Mouse (Mus musculus) embryonic facial prominence, embryonic 15.5 days (tissue): ENCODE results near the gene Spo11. TPM values are rescaled to one million over a fixed set of nuclear protein-coding genes. Genes with fewer than 3 reads are reported as not detected.

ENCODE experiments used
- ATAC-seq: fragments of 200-750 bp; cut with Nextera tagmentation; 2 replicates; pipeline ENCODE4 v1.8.0; 2017; ENCODE audit warnings: low read depth, moderate TSS enrichment; ENCODE audit not compliant: insufficient number of reproducible peaks, low FRiP score, low TSS enrichment
- H3K27ac ChIP-seq: fragments of 300-500 bp; sonication (generic); replicated peaks from 2 replicates; pipeline ENCODE4 v1.5.1; 2015; ENCODE audit warnings: mild to moderate bottlenecking, inconsistent platforms
- H3K27me3 ChIP-seq: fragments of 300-500 bp; sonication (generic); 2 replicates; pipeline ENCODE4 v1.6.1; 2015; ENCODE audit warnings: inconsistent platforms
- H3K36me3 ChIP-seq: fragments of 300-500 bp; sonication (generic); 2 replicates; pipeline ENCODE4 v1.6.1; 2015; ENCODE audit warnings: mild to moderate bottlenecking, inconsistent platforms
- H3K4me1 ChIP-seq: fragments of 300-500 bp; sonication (generic); 2 replicates; pipeline ENCODE4 v1.6.1; 2015; ENCODE audit warnings: inconsistent platforms
- H3K4me2 ChIP-seq: fragments of 300-500 bp; sonication (generic); replicated peaks from 2 replicates; pipeline ENCODE4 v1.6.1; 2015; ENCODE audit warnings: mild to moderate bottlenecking, inconsistent platforms
- H3K4me3 ChIP-seq: fragments of 300-500 bp; sonication (generic); replicated peaks from 2 replicates; pipeline ENCODE4 v1.5.1; 2015; ENCODE audit warnings: mild to moderate bottlenecking, inconsistent platforms
- H3K9ac ChIP-seq: fragments of 300-500 bp; sonication (generic); 2 replicates; pipeline ENCODE4 v1.6.1; 2015; ENCODE audit warnings: inconsistent platforms
- H3K9me3 ChIP-seq: fragments of 300-500 bp; sonication (generic); replicated peaks from 2 replicates; pipeline ENCODE4 v1.6.1; 2016; ENCODE audit warnings: inconsistent platforms
- WGBS: fragments of 180-500 bp; shearing (Covaris S2); methylation state at CpG from one replicate; pipeline ENCODE4 v1.1.7; 2015; 5-methylcytosine and 5-hydroxymethylcytosine counted together
- polyA plus RNA-seq: library from polyadenylated mRNA; unstranded; fragments of >200 nt; fragmentation: Nextera tagmentation; extraction: Ambion mirVana; gene quantifications from 2 replicates; pipeline ENCODE4 v1.2.1, GENCODE M21; 2015

Spo11 gene
- polyA plus RNA-seq = 4.3 and 6.5 TPM in 2 replicates

DNA sequence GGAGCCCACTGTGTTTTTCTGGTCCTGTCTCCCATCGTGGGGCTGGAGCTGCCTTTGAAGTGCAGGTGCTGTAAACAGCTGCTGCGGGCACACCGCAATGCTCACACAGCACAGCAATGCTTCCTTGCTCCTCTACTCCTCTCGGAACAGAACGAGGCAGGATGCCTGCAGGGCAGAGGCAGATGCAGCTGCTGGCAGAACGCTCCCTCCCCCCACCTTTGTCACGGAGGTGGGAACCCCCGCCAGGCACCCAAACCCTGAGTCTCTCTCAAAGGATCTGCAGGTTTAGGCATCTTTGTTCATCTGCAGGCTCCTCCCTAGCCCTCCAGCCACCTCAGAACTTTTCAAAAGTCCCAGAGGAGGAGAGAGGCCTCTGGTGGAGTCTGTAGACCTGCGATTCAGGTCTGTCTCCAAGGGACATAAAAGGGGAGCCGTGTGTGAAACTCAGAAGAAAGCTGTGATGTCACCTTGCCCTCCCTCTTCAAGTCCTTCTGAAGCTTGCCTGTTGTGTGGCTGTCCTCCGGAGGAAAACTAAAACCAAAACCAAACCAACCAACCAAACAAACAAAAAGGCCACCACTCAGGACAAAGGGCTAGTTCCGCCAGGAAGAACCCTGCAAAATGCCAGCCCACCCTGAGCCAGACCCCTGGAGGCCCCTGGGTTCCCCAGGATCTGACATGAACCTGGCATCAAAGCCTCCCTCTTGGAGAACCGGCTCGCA lies at the start of gene Spo11:
Spo11 (plus strand) TSS at position 292 of the 722 bp plus-strand sequence.
- Histone ChIP-seq H3K9me3 (no peaks in the 10 kb centered on the region), H3K9ac (no peak within 1 kb of the TSS), H3K36me3 (no peaks in the 10 kb centered on the region), H3K27ac (peak within 1 kb of the TSS; percentile 71), H3K27me3 (no peaks in the 10 kb centered on the region), H3K4me3 (peak within 1 kb of the TSS; percentile 8; the same call in 1 of the 2 replicates), H3K4me2 (peak within 1 kb of the TSS; percentile 40), H3K4me1 (peaks cover 27% of the 10 kb centered on the region)
- 0 out of 2 replicates have a peak, but pooled peaks have one; percentile 36 for ATAC-seq
- WGBS = 14% methylated on average over 14 of the region's 14 CpGs

GRCm38 (mm10) chr2:172929905-172930436 lies 47.5 kb upstream of the Spo11 start:
- H3K36me3 ChIP-seq = no peaks in the 10 kb centered on the region
- no peaks in the 10 kb centered on the region for H3K27me3 ChIP-seq
- no peak overlapping the region for H3K4me2 ChIP-seq
- peaks cover 75% of the 10 kb centered on the region for H3K4me1 ChIP-seq
- no peak overlapping the region for H3K4me3 ChIP-seq
- H3K9ac ChIP-seq = no peak overlapping the region
- H3K27ac ChIP-seq = no peak overlapping the region
- no peaks in the 10 kb centered on the region for H3K9me3 ChIP-seq
- ATAC-seq = no peak
- 71% methylated on average over 14 of the region's 14 CpGs for WGBS

DNA sequence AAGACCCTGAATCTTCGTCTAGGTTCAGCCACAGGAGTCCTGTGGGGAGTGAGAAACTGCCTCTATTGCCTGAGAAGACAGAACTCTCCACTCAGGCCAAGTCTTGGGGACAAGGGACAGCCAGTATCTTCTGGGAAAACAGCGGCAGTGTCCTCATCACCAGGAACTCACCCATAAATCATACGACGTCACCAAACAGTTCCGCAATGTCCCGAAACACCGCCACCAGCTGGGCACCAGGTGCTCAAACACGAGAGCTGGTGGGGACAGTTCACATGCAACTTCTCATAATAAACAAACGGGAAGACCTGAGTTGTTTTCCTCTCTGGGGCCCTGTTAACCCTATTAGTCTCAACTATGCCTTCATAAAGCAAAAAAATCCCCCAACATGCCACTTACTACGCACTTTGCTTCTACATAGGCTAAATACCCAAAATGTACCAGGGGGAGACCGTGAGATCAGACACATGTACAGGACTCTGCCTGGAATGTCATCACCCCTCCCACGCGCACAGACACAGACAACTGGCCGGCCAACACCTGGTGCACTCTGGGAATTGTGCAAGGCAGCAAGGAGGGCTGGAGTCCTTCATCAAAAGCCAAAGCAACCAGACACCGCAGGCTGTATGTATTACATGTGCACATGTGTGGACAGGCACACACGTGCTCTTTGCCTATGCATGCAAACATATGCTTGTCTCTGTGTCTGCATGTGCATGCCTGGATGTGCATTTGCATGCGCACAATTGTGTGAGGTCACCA lies 46.2 kb upstream of the Spo11 start:
- ATAC-seq = no peak
- Histone ChIP-seq H3K36me3 (no peaks in the 10 kb centered on the region), H3K27me3 (no peaks in the 10 kb centered on the region), H3K4me2 (no peak overlapping the region; the same call in 1 of the 2 replicates), H3K27ac (peak overlapping the region; percentile 48), H3K4me1 (peaks cover 82% of the 10 kb centered on the region), H3K4me3 (no peak overlapping the region), H3K9ac (no peak overlapping the region), H3K9me3 (no peaks in the 10 kb centered on the region)
- 55% methylated on average over 17 of the region's 17 CpGs for WGBS

GRCm38 (mm10) chr2:172933631-172934419 lies 43.7 kb upstream of the Spo11 start:
- Histone ChIP-seq H3K4me3 (peak overlapping the region; percentile 25), H3K27me3 (no peaks in the 10 kb centered on the region), H3K36me3 (no peaks in the 10 kb centered on the region), H3K4me1 (peaks cover 90% of the 10 kb centered on the region), H3K9ac (no peak overlapping the region), H3K27ac (peak overlapping the region; percentile 89), H3K9me3 (no peaks in the 10 kb centered on the region), H3K4me2 (peak overlapping the region; percentile 47)
- WGBS = 1% methylated on average over 34 of the region's 34 CpGs
- peak; percentile 83 for ATAC-seq

GRCm38 (mm10) chr2:172934420-172934788 lies 43.1 kb upstream of the Spo11 start:
- H3K4me1 ChIP-seq = peaks cover 90% of the 10 kb centered on the region
- H3K27me3 ChIP-seq = no peaks in the 10 kb centered on the region
- ATAC-seq = peak; percentile 48
- H3K9me3 ChIP-seq = no peaks in the 10 kb centered on the region
- no peak overlapping the region for H3K9ac ChIP-seq
- peak overlapping the region; percentile 47 for H3K4me2 ChIP-seq
- 2% methylated on average over 8 of the region's 8 CpGs for WGBS
- H3K36me3 ChIP-seq = no peaks in the 10 kb centered on the region
- peak overlapping the region; percentile 25 for H3K4me3 ChIP-seq
- peak overlapping the region; percentile 89 for H3K27ac ChIP-seq

- WGBS = 9% methylated on average over 30 of the region's 30 CpGs
- H3K27ac ChIP-seq = peak overlapping the region; percentile 89
- 0 out of 2 replicates have a peak, but pooled peaks cover 5% of the 10 kb centered on the region for H3K27me3 ChIP-seq
- H3K4me3 ChIP-seq = peak overlapping the region; percentile 25
- no peaks in the 10 kb centered on the region for H3K9me3 ChIP-seq
- peak overlapping the region; percentile 19; the same call in 1 of the 2 replicates for H3K9ac ChIP-seq
- H3K4me1 ChIP-seq = peaks cover 94% of the 10 kb centered on the region
- H3K4me2 ChIP-seq = peak overlapping the region; percentile 47
- ATAC-seq = no peak
- H3K36me3 ChIP-seq = no peaks in the 10 kb centered on the region
Observed at GRCm38 (mm10) chr2:172934891-172935740, 42.4 kb upstream of the Spo11 start.

DNA sequence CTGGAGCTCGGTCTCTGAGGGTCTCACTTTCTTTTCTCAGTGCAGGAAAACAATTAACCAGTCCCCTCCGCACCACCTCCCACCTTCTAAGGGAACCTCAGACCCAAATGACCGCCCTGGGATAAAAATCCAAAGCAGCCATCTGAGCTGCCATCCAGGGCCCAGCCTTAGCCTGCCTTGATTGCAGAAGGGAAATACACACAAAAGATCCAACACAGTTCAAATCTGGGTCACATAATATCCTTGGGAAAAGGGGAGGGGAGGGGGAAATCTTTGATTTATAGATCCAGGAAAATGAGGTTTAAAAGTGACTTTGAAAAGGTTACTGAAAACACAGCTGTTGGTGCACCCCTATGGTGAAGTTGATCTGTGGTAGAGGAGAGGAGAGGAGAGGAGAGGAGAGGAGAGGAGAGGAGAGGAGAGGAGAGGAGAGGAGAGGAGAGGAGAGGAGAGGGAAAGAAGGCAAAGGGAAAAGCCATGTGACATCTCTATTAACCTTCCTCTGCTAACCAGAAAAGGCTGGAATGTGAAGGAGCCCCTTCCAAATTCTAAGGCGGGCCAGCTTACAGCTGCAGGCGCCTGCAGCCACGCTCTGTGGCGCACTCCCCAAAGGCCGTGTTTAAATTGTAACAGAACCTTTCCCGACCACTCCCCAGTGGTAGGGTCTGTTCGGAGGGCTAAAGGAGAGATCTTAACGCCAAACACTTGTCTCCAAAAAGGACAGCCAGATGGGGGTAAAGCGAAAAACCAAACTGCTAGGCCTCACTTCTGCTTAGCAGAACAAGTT lies 41.5 kb upstream of the Spo11 start:
- Histone ChIP-seq H3K27ac (peak overlapping the region; percentile 89), H3K27me3 (0 out of 2 replicates have a peak, but pooled peaks cover 5% of the 10 kb centered on the region), H3K9me3 (no peaks in the 10 kb centered on the region), H3K4me3 (peak overlapping the region; percentile 61), H3K4me2 (peak overlapping the region; percentile 98), H3K9ac (peak overlapping the region; percentile 19; the same call in 1 of the 2 replicates), H3K4me1 (peaks cover 94% of the 10 kb centered on the region), H3K36me3 (no peaks in the 10 kb centered on the region)
- no peak for ATAC-seq
- WGBS = 18% methylated on average over 12 of the region's 12 CpGs

GRCm38 (mm10) chr2:172936844-172937243 lies 40.7 kb upstream of the Spo11 start:
- H3K9ac ChIP-seq = 0 out of 2 replicates have a peak overlapping the region, but pooled peaks have one; percentile 34
- H3K27me3 ChIP-seq = peaks cover 11% of the 10 kb centered on the region; the same call in 1 of the 2 replicates
- H3K36me3 ChIP-seq = no peaks in the 10 kb centered on the region
- peak overlapping the region; percentile 61 for H3K4me3 ChIP-seq
- H3K4me2 ChIP-seq = peak overlapping the region; percentile 98
- H3K9me3 ChIP-seq = no peaks in the 10 kb centered on the region
- H3K27ac ChIP-seq = peak overlapping the region; percentile 89
- H3K4me1 ChIP-seq = peaks cover 91% of the 10 kb centered on the region
- WGBS = 35% methylated on average over 5 of the region's 5 CpGs
- no peak for ATAC-seq

DNA sequence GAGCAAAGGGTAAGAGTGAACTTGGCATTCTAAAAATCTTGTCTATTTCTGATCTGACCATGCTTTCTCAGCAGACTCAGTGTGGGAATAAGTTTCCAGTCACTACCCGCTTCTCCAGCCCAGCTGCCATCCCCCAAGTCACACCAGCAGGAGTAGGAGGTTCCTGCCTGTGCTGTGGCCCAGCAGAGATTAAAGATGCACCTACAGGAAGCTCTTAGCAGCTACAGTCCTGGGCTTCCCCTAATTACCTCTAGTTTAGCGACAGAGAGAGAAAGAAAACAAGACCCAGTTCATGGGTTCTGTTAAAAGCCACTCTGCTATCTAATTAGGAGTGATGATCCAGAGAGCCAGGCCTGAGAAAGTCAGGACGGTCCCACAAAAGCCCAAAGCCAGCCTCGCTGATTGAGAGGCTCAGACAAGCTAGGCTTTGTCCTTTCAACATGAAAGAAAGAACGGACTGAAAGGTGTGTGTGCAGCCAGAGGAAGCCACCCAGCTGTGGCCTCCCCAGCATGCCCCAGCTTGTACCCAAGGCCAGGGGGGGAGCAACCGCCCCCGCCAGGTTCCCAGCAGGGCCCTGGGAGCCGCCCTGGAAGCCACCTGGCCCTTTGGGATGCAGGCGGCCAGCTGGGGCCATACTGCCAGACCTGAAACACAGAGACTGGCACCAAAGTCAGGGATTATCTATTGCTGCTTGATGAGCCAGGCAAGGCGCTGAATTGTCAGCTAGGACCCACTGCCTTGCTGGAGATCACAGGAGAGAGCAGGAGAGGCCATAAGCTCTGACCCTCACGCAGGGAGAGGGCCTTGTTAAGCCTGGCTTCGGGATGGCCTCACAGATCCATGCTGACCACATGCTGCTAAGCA lies 39.9 kb upstream of the Spo11 start:
- peak overlapping the region; percentile 61 for H3K4me3 ChIP-seq

More for the DNA sequence above, 39.9 kb upstream of the Spo11 start:
- peak overlapping the region; percentile 89 for H3K27ac ChIP-seq
- no peak for ATAC-seq
- no peaks in the 10 kb centered on the region for H3K36me3 ChIP-seq
- H3K4me1 ChIP-seq = peaks cover 86% of the 10 kb centered on the region
- peaks cover 14% of the 10 kb centered on the region; the same call in 1 of the 2 replicates for H3K27me3 ChIP-seq
- WGBS = 28% methylated on average over 12 of the region's 12 CpGs
- H3K9me3 ChIP-seq = no peaks in the 10 kb centered on the region
- peak overlapping the region; percentile 34 for H3K9ac ChIP-seq
- peak overlapping the region; percentile 98 for H3K4me2 ChIP-seq
